Mouse (Mus musculus) right cerebral cortex, postnatal 10 days (tissue): ENCODE data around the gene Gpr1.
"Not testable (repeated sequence)": the region's sequence is repeated elsewhere in the genome, so short reads cannot be mapped to it uniquely, and the experiment has no call there.

Experiments used
- DNase-seq, 2 experiments: peaks; one replicate each; pipeline ENCODE4 v3.0.0; 2021; ENCODE audit warnings: low spot score in 2 of 2

Gene Gpr1

DNA sequence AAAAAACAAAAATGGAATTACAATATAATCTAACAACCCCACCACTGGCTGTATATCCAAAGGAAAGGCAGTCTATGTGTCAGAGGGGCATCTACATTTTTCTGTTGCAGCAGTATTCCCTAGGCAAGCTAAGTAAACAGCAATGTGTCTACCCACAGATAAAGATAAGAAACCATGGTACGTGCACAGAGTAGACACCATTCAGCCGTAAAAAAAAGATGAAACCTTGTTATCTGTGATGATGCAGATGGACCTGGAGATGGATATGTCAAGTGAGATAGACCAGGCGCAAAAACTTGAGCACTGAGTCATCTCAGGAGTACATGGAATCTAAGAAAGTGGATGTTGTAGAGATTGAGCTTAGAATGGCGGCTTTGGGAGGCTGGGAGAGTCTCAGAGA lies 10.7 kb upstream of the Gpr1 start:
- no peak for DNase-seq

DNA sequence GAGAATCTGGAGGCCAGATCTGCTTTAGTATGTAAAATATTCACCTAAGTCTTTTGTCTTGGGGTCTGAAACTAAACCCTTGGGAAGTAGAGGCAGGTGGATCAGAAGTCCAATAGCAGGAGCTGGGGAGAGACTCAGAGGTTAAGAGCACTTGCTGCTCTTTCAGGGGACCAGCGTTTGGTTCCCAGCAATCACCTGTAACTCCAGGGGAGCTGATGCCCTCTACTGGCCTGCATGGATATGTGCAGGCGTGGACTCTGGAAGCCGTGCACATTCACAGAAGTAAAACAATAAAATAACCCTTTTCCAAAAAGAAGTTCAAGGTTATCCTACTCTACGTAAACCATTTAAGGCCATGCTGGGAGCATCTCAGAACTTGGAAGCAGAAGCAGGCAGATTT lies 4.9 kb upstream of the Gpr1 start:
- DNase-seq: no peak

DNA sequence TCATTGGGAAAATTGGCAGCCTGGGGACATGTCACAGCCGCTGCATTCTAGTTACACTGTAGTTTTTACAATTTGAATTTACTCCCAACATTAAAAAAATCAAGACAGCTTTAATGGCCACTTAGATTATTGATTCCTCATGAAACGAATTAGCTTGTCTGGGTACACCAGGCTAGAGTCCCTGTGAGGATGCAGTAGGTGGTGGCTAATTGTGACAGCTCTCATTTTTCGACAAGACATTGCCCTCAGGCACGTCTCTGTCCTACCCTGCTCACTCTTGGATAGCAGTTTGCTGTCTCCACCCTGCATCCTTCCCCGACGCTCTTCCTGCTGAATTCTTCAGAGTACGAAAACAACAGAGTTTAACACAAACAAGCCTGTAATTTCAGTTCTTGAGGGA lies 288 bp upstream of the Gpr1 start:
- DNase-seq: no peak

DNA sequence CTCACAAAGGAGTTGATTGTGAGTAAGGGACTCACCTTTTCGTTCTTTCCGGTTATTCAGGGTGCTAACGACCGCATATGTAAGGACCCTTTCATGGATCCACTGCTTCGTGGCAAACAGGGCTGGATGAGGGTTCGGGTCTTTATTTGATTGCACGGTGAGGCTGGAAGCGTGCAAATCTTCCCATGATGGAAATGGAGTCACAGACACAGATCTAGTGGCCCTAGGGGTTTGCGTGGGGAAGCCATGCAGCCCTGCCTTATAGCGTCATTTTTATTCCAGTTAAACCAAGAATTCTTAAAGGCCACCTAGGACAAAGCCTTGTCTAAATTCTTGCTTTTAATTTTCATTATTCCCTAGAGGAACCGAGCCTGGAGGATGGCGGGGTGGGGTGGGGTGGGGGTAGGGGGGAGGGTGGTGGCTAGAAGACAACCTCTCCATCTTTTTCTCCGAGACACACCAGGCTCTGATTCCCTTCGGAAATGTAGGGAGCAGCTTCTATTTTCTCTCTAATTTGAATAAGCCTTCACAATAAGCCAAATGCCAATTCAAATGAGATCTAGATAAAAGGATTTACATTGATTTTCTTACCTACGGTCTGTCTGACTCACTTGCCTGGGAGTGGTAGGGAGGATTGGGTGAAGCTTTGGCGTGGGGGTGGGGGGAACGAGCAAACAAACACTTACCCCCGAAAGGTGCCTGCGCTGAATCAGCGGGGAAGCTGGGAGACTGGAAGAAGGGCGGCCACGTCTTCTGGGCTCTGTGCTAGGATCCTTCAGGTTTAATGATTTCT lies 669 bp downstream of the Gpr1 start:
- no peak for DNase-seq

DNA sequence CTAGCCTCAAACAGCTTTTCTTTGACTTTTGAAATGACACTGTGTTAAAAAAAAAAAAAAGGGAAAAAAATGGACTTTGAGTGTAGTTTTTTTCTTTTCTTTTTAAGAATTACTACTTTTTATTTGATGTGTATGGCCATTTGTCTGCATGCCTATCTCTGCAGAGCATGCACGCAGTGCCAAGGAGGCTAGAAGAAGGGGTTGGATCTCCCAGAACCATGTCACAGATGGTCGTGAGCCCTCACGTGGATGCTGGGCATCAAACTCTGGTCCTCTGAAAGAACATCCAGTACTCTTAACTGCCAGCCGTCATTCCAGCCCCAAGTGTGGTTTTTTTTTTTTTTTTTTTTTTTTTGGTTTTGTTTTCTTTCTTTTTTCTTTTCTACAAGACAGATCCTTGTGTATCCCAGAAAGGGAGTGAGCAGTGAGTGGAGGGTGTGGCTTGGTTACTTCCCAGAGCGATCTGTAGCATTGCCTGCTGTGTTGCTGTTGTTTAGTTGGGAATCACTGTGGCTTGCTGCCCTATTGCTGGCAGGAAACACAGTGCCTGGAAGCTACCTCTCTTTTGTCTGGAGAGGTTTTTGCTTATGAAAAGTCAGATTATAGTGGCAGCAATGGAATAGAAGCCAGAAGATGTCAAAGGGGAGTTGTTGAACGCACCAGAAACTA lies 4.3 kb downstream of the Gpr1 start:
- no peak for DNase-seq

DNA sequence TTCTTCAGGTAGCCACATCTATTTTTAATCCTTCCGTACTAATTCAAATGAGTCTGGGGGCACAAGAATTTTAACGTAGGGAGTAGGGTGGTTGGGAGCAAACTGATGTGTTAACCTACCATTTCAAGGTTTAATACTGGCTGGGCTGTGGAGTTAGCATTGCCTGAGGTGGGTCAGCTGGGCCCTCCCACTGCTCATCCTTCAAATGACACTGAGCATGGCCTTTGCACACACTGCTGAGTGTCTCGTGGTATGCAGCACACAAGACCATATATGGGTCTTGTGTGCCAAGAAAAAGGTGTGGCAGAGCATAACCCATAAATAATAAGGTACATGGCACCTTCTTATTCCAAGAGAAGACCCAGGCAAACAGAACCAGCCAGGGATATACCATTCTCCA lies 6.7 kb downstream of the Gpr1 start:
- no peak for DNase-seq

DNA sequence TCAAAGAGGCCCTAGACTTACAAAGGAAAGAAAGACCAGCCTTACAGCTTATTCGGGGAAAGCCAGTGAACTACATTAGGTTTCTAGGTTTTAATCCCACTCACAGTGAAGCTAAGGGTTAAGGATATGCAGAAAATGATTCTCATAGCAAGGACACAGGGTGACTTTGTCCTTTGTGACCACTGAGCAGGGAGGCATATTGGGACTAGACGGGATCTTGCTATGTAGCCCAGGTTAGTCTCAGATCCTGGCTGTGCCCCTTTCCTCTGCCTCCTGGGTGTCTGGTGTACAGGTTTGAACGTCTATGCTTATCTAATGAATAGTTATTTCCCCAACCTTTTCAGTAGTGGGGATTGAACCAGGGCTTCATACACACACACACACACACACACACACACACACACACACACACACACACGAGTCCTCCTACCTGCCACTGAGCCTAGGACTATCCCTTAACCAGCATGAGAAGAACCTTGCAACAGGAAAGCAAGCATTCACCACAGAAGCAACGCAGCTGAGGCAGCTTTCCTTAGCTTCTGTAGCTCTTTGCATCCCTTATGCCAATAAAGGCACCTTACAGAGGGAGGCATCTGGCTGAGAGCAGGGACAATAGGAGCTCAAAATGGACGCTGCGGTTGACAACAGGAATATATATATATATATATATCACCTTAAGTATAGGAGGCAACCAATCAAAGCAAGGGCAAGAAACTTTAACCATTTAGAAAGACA lies 9.5 kb downstream of the Gpr1 start:
- DNase-seq: no peak

DNA sequence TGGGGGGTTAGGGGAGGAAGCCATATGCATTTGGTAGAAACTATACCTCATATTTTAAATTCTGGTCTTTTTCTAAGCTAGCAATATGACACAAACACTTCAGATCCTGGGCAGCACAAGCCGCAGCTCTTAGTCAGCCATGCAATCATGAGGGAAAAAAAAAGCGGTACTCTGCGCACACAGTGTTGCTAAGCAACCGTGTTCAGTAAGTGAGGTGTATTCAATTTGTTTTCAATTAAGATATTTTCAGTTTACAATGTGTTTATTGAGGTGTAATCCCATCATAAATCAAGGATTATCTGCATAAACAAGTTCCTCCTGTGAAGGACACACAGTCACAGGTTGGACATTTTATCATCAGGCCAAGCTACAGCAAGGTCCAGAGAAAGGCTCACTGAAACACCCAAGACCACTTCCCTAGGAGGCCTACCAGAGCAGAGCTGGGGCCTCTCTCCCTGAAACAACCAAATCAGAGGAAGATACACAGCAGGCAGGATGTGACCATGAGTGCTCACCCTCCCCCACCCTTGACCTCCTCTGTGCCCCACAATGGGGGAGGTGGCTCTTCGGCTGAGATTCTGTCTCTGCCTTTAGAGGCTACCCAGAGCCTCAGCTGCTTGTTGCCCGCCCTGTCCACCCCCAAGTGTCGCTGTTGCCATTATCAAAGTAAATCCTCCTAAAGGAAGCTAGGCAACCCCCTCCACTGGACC lies 10.2 kb downstream of the Gpr1 start:
- peak; percentile 52 to 66 for DNase-seq

DNA sequence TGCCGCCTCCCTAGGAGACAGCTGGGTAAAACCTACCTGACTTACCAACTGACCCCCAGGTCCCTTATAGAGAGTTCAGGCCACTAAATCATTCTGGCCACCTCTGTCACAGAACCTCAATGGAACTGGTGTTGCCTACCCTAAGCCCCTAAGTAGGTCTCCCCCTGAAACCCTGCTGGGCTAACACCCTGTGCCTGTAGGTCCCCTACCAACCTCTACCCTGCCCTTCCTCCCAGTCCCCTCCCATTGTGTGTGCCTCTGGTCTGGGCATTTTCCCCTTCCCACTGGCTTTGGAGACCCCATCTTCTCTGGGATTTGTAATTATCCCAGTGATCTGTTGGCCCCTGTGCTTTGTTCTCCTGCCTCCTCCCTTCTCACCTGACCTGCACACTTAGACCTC lies 10.9 kb downstream of the Gpr1 start:
- DNase-seq: no peak

DNA sequence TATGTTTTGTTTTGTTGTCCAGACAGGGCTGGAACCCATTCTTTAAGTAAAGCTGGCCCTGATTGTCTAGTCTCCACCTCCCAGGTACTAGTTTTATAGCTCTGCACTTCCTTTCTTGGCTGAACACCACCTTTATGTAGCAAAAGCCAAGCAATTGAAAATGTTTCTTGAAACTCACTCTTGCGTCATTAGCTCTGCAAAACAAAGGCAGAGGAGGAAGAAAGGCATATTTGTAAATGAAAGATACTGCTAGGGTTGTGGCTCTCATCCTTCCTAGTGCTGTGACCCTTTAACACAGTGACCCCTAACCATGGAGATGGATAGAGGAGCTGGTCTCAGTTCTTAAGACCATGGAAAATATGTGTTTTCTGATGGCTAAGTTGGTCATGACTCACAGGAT lies 12.7 kb downstream of the Gpr1 start:
- no peak for DNase-seq

DNA sequence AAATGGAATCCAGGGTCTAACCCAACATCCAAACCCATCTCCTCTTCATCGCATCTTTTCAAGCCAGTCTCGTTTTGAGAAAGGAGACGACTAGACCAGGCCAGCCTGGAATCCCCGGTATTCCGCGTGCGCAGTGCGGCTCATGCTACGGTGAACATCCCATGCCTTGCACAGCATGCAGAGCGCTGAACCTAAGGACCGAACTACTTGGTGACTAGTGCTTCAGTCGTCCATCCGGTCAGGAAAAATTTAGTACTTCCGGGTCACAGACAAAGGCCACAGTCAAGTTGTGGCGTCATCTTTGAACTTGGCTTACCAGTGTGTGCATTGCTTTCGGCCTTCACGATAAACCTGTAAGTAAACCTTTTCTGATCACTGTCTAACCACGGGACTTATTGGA lies 14.0 kb downstream of the Gpr1 start:
- DNase-seq: no peak

DNA sequence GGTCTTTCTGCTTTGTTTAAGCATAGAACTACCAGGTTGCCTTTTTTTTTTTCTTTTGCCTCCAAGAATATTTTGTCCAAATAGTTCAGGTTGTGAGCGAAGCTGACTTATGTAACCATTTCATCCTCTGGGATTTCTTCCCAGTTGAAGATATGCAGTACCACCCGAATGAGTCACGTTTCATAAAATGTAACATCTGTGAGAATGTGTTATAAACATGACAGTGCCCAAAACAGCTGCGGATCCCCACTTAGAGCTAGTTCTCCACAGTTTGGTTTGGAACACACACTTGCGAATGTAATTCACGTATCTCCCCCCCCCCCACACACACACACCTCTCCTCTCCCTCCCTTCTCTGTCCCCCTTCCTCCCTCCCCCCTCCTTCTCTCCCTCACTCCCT lies 15.0 kb downstream of the Gpr1 start:
- no peak for DNase-seq

DNA sequence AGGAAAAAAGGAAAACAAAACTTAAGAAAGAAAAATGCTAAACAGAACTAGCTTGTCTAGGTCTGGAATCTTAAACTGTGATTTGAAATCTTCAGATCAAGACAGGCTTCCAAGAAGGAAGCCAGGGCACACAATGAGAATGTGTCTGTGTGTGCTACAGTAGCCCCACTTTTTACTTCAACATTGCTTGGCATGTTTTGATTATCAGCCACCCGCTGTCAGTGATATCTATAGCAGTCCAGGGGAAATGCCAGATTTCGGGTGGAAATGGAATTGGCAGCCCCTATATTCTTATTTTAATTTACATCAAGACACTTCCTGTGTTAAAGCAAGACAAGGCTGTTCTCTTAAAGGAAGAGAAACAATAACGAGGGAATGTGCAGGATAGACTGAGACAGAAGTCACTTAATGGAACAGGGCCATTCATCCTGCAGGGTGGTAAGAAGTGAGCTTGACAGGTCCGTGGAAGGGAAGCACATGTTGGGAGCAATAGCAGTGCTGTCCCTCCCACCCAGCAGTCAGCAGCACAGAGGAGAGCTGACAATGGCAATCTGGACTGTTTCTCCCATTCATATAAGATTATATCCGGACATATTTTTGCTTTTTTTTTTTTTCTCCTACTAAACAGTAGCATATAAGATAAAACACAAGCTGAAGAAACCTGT lies 18.4 kb downstream of the Gpr1 start:
- DNase-seq: no peak

DNA sequence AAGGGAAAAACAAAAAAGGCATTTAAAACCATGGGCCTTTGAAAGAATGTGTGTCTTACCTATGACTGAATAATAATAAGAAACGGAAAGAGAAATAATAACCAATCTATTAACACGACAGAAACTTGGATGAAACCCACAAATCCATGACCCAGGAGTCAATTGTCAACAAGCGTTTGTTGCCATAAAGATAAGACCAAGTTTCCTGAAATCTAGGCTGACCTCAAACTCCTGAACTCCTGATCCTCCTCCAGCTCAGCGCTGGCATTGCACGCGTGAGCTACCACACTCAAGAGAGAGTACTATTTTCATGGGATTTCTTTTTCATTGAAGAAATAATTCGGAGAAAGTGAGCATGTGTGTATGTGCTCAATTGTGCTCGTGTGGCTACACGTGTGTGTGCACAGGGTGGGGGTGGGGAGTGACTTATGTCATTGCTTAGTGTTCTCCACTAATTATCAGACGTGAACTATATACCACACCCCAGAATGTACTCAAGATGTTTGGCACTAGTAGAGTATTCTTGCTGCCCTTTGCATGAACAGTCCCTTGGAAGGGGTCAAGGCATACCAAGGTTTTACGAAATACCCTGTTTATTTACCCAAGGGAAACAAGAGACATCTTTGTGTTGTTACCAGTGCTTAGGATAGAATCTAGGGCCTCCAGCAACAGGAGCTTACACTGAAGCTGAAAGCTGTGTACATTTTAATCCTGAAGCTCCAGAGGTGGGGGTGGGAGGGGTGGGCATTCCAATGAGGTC lies 21.9 kb downstream of the Gpr1 start:
- no peak for DNase-seq

DNA sequence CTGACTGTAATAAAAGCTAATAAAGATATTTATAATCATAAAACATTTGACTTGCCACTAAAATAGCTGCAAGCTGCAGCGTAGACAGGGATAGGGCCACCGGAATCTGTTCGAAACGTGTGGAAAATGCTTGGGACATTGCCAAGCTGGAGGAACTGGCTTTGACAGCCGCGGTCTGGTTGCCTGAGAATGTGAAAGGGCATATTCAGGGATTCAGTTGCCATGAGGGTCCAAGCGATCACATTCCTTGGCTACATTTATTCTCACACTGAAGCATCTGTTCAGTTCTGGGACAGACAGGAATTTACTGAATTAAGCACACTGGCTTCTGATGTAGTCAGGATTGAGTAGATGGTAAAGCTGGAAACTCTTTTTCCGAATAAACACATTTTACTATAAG lies 23.5 kb downstream of the Gpr1 start:
- peak; percentile 50 to 56 for DNase-seq

DNA sequence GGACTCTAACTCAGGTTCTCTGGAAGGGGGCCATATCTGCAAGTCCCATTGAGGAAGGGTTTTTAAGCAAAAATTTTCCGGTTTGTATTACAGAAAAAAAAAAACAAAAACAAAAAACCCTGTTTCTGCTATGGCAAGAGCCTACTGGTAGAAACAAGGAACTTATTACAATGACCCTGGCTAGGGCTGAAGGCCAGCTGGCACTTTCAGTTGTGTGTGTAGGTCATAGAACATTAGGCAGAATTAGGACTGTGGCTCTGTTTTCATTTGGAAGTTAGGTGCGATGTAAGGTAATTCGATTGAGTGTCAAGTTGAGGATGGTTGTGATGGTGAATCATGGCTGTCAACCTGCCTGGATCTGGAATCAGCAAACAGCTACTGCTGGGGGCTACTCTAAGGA lies 25.8 kb downstream of the Gpr1 start:
- no peak for DNase-seq

DNA sequence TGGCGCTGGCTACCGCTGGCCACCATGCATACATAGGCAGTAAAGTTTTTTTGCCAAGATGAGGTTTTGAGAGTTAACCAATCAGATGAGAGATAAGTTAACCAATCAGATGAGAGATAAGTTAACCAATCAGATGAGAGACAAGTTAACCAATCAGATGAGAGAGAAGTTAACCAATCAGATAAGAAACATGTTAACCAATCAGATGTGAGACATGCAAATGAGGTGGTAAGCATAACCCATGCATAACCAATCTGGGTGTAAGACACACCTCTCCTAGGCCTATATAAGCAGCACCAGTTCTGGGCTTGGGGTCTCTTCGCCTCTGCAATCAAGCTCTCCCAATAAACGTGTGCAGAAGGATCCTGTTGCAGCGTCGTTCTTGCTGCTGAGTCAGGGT lies 28.9 kb downstream of the Gpr1 start:
- DNase-seq: not testable (repeated sequence)

DNA sequence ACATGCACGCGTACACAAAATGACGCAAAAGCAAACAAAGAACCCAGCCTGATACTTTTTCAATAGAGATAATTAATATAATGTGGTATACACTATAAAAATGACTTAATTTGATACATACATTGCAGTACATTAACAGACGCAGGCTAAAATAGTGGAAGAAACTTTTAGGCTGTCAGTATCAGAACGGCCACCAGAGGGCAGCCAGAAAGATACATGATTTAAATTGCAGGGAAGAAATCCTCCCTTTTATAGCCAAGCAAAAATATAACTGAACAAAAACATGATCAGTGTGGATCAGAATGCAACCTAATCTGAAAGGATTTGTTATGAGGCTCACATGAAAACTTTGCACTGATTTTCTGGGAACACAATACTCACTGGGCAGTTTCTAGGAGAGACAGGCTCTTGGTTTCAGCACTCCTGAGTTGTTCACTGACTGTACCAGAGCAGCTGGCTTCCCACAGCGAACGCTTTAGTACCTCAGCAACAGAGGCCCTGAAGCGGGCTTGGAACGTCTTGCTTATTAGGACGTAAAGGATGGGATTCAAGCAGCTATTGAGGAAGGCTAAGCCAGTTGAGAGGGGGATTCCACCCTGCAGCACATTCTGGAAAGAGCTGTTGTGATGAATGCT lies 31.6 kb downstream of the Gpr1 start:
- DNase-seq: peak; percentile 77 to 82

DNA sequence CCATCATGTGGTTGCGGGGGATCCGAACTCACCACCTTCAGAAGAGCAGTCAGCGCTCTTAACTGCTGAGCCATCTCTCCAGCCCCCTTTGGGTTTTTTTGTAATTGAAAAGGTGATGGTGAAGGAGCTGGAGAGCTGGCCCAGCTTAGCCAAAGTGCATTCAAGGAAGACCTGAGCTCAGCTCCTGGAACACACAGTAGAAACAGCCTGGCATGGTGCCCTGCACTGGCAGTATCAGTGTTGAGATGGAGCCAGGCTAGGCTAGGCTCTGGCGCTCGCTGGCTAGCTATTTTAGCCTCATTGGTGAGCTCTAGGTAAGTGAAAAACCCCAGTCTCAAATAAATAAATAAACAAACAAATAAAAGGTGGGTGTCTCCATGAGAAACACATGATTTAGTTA lies 32.1 kb downstream of the Gpr1 start:
- DNase-seq: peak; percentile 68 to 74

DNA sequence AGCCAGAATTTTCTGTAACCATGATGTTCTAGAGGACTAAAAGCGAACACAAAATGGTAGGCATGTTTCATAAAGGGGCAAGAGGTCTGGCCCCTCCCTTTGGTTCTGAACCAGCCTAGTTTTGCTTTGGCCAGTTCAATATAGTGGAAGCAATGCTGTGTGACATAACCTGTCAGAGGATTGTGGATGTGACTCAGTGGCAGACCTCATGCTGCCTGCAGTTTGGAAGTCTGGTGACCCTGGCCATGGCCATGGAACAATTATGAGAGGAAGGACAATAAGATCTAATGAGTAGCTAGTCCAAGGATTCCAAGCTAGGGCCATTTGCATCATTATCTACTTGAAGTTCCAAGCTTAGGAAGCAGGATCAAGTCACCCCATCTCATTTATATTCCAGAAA lies 32.9 kb downstream of the Gpr1 start:
- no peak for DNase-seq

DNA sequence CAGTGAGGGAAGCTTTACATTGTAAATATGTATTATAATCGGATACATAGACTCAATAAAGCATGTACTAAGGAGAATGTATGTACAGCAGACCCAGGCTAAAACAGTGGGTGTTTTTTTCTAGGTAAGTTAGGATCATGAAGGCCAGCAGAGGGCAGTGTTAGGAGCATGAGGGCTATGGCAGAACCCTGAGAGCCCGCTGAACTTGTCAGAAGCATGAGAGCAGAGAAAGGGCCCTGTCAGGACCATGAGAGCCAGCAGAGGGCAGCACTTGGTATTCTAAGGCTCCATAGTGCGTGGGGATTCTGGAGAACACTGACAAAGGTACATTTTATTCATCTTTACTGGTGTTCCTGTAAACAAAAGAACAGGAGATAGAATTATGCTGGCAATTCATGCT lies 33.3 kb downstream of the Gpr1 start:
- peak; percentile 93 for DNase-seq
